Mouse (Mus musculus): Measurements from ENCODE around the gene Tprgl.

Gene Tprgl

GRCm38 (mm10) chr4:154159961-154160537, 417 bp downstream of the Tprgl start:
- peak; percentile 52 for DNase-seq (ENCODE audit: low read depth, low spot score)

GRCm38 (mm10) chr4:154159002-154159401, 1.5 kb downstream of the Tprgl start:
- peak; percentile 90 for DNase-seq (ENCODE audit: low read depth, low spot score)

- DNase-seq (ENCODE audit: low read depth, low spot score), result peak; percentile 60
These were observed 2.4 kb downstream of the Tprgl start for GRCm38 (mm10) chr4:154157970-154158662.

GRCm38 (mm10) chr4:154156050-154156449, 4.4 kb downstream of the Tprgl start:
- DNase-seq (ENCODE audit: low read depth, low spot score), result peak; percentile 44

- no peak for DNase-seq (ENCODE audit: low read depth, low spot score)
These were observed 6.4 kb downstream of the Tprgl start for GRCm38 (mm10) chr4:154154104-154154503.

GRCm38 (mm10) chr4:154146342-154146741, 14.1 kb downstream of the Tprgl start:
- DNase-seq (ENCODE audit: low read depth, low spot score), result peak; percentile 89

- no peak for DNase-seq (ENCODE audit: low read depth, low spot score)
These were observed 15.8 kb downstream of the Tprgl start for GRCm38 (mm10) chr4:154144712-154145111.

- peak; percentile 97 for DNase-seq (ENCODE audit: low read depth, low spot score)
These were observed 18.0 kb downstream of the Tprgl start, which contains the start of gene Wrap73 for GRCm38 (mm10) chr4:154142211-154143040. Gene Wrap73, plus strand, starts transcription at chr4:154142372.

GRCm38 (mm10) chr4:154141009-154141867, 19.2 kb downstream of the Tprgl start:
- DNase-seq (ENCODE audit: low read depth, low spot score), result no peak

- DNase-seq (ENCODE audit: low read depth, low spot score), result no peak
These were observed 20.1 kb downstream of the Tprgl start for GRCm38 (mm10) chr4:154140213-154141008.

- no peak for DNase-seq (ENCODE audit: low read depth, low spot score)
These were observed 20.5 kb downstream of the Tprgl start, which contains the start of gene Trp73 for GRCm38 (mm10) chr4:154140182-154140212. Gene Trp73, minus strand, starts transcription at chr4:154140208.

- DNase-seq (ENCODE audit: low read depth, low spot score), result no peak
These were observed 20.7 kb downstream of the Tprgl start for GRCm38 (mm10) chr4:154139671-154140181.

- DNase-seq (ENCODE audit: low read depth, low spot score), result no peak
These were observed 23.3 kb downstream of the Tprgl start for GRCm38 (mm10) chr4:154137139-154137538.

GRCm38 (mm10) chr4:154134803-154135202, 25.7 kb downstream of the Tprgl start:
- no peak for DNase-seq (ENCODE audit: low read depth, low spot score)

- DNase-seq (ENCODE audit: low read depth, low spot score), result no peak
These were observed 28.6 kb downstream of the Tprgl start for GRCm38 (mm10) chr4:154131894-154132293.

GRCm38 (mm10) chr4:154129950-154130349, 30.5 kb downstream of the Tprgl start:
- no peak for DNase-seq (ENCODE audit: low read depth, low spot score)

- no peak for DNase-seq (ENCODE audit: low read depth, low spot score)
These were observed 33.2 kb downstream of the Tprgl start for GRCm38 (mm10) chr4:154127273-154127672.

GRCm38 (mm10) chr4:154125202-154125601, 35.3 kb downstream of the Tprgl start:
- no peak for DNase-seq (ENCODE audit: low read depth, low spot score)

- no peak for DNase-seq (ENCODE audit: low read depth, low spot score)
These were observed 36.9 kb downstream of the Tprgl start for GRCm38 (mm10) chr4:154123553-154123952.

- peak; percentile 47 for DNase-seq (ENCODE audit: low read depth, low spot score)
These were observed 38.1 kb downstream of the Tprgl start for GRCm38 (mm10) chr4:154122374-154122773.

GRCm38 (mm10) chr4:154121800-154122199, 38.7 kb downstream of the Tprgl start:
- no peak for DNase-seq (ENCODE audit: low read depth, low spot score)
